Mouse (Mus musculus): ENCODE data around the gene Scn8a.

DNA sequence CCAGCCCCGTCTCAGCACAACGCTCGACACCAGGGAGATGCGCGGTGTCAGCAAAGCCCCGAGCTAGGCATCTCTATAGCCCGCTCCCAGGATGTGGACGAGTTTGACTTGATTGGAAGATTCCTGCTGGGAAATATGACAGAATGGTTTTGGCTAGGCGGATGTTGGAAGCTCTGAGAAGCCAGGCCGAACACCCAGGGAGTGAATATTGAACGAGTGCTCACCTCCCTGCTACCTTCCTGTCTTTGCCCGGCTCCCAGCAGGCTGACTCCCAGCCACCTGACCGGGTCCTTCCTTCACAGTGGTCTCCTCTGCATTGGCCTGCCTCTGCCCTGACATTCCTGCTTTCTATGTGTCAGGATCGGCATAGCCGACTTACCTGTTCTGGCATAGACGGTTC lies 85.1 kb downstream of the Scn8a start:
- TF ChIP-seq CTCF (conservative IDR thresholded peaks at IDR 0.05; ENCODE audit: low read length): no peak
- no peak for TF ChIP-seq POU5F1 (IDR thresholded peaks at IDR 0.05; ENCODE audit: borderline replicate concordance, low read length)
- TF ChIP-seq NANOG (IDR thresholded peaks at IDR 0.05; ENCODE audit: borderline replicate concordance, low read length): no peak
